Mouse (Mus musculus): Measurements from ENCODE around the gene Fbxl13.

GRCm38 (mm10) chr5:21498925-21499324 is 146.5 kb downstream of the Fbxl13 start:
- TF ChIP-seq CTCF (IDR thresholded peaks at IDR 0.05; ENCODE audit: borderline replicate concordance, extremely low read depth, insufficient read depth, insufficient read length), result no peak
- no peak for TF ChIP-seq POLR2A (IDR thresholded peaks at IDR 0.05; ENCODE audit: borderline replicate concordance, extremely low read depth, insufficient read depth, insufficient read length, poor library complexity, severe bottlenecking)

All from brain, embryonic 14.5 days (tissue).